Mouse (Mus musculus) hindbrain, embryonic 11.5 days (tissue): ENCODE data around the gene Cog2. TPM values are rescaled to one million over a fixed set of nuclear protein-coding genes. Genes with fewer than 3 reads are reported as not detected.

Experiments used
- ATAC-seq: fragments of 200-750 bp; cut with Nextera tagmentation; 2 replicates; pipeline ENCODE4 v1.8.0; 2017; ENCODE audit warnings: mild to moderate bottlenecking, moderate TSS enrichment, moderate library complexity; ENCODE audit not compliant: low FRiP score
- DNase-seq: peaks from one replicate; pipeline ENCODE4 v3.0.0-alpha.2; 2015; ENCODE audit warnings: low spot score
- H3K27ac ChIP-seq: fragments of 300-500 bp; sonication (generic); 2 replicates; pipeline ENCODE4 v1.5.1; 2014; ENCODE audit warnings: mild to moderate bottlenecking, low read depth, low read length
- H3K27me3 ChIP-seq: fragments of 300-500 bp; sonication (generic); 2 replicates; pipeline ENCODE4 v1.6.1; 2014; ENCODE audit warnings: mild to moderate bottlenecking, low read length, moderate library complexity, mixed read lengths; ENCODE audit not compliant: control insufficient read depth, insufficient read depth
- H3K36me3 ChIP-seq: fragments of 300-500 bp; sonication (generic); 2 replicates; pipeline ENCODE4 v1.6.1; 2014; ENCODE audit warnings: mild to moderate bottlenecking, low read length, moderate library complexity, mixed read lengths; ENCODE audit not compliant: control insufficient read depth, insufficient read depth
- H3K4me1 ChIP-seq: fragments of 300-500 bp; sonication (generic); replicated peaks from 2 replicates; pipeline ENCODE4 v1.6.1; 2014; ENCODE audit warnings: low read length, mixed read lengths; ENCODE audit not compliant: control insufficient read depth, insufficient read depth
- H3K4me2 ChIP-seq: fragments of 300-500 bp; sonication (generic); replicated peaks from 2 replicates; pipeline ENCODE4 v1.6.1; 2014; ENCODE audit warnings: mild to moderate bottlenecking, low read depth, low read length
- H3K4me3 ChIP-seq: fragments of 300-500 bp; sonication (generic); 2 replicates; pipeline ENCODE4 v1.5.1; 2014; ENCODE audit warnings: low read depth, low read length
- H3K9ac ChIP-seq: fragments of 300-500 bp; sonication (generic); 2 replicates; pipeline ENCODE4 v1.6.1; 2014; ENCODE audit warnings: low read depth, low read length
- H3K9me3 ChIP-seq: fragments of 300-500 bp; sonication (generic); 2 replicates; pipeline ENCODE4 v1.6.1; 2016; ENCODE audit warnings: low read length; ENCODE audit not compliant: control insufficient read depth
- WGBS: fragments of 180-500 bp; shearing (Covaris S2); extraction: QIAGEN DNeasy Blood & Tissue Kit; methylation state at CpG from one replicate; pipeline ENCODE4 v1.1.7; 2014; 5-methylcytosine and 5-hydroxymethylcytosine counted together
- polyA plus RNA-seq: library from polyadenylated mRNA; unstranded; fragments of >200 nt; fragmentation: Nextera tagmentation; extraction: Ambion mirVana; gene quantifications from 2 replicates; pipeline ENCODE4 v1.2.1, GENCODE M21; 2014

Cog2 gene
- polyA plus RNA-seq, 1 experiment from 2014 or later, result 35.8 TPM

- Histone ChIP-seq H3K27me3 (no peaks in the 10 kb centered on the region), H3K9ac (no peak overlapping the region), H3K4me1 (no peaks in the 10 kb centered on the region), H3K4me3 (no peak overlapping the region), H3K36me3 (no peaks in the 10 kb centered on the region), H3K9me3 (no peaks in the 10 kb centered on the region), H3K27ac (no peak overlapping the region), H3K4me2 (no peak overlapping the region)
- ATAC-seq, result no peak
- no peak for DNase-seq
These were observed 14.9 kb upstream of the Cog2 start for GRCm38 (mm10) chr8:124505626-124506025.

GRCm38 (mm10) chr8:124507572-124508320, 12.8 kb upstream of the Cog2 start:
- H3K4me3 ChIP-seq, result no peak overlapping the region
- DNase-seq, result no peak
- H3K4me1 ChIP-seq, result no peaks in the 10 kb centered on the region
- no peak overlapping the region for H3K4me2 ChIP-seq
- 80% methylated on average over 8 of the region's 8 CpGs for WGBS
- H3K27me3 ChIP-seq, result no peaks in the 10 kb centered on the region
- H3K9me3 ChIP-seq, result no peaks in the 10 kb centered on the region
- no peaks in the 10 kb centered on the region for H3K36me3 ChIP-seq
- H3K9ac ChIP-seq, result no peak overlapping the region
- no peak for ATAC-seq
- no peak overlapping the region for H3K27ac ChIP-seq

- no peaks in the 10 kb centered on the region for H3K27me3 ChIP-seq
- H3K27ac ChIP-seq, result no peak overlapping the region
- WGBS, result 68% methylated on average over 6 of the region's 6 CpGs
- H3K4me3 ChIP-seq, result no peak overlapping the region
- no peak for DNase-seq
- no peak for ATAC-seq
- H3K9ac ChIP-seq, result no peak overlapping the region
- no peaks in the 10 kb centered on the region for H3K9me3 ChIP-seq
- no peaks in the 10 kb centered on the region for H3K4me1 ChIP-seq
- H3K4me2 ChIP-seq, result no peak overlapping the region
- no peaks in the 10 kb centered on the region for H3K36me3 ChIP-seq
These were observed 12.3 kb upstream of the Cog2 start for GRCm38 (mm10) chr8:124508321-124508695.

GRCm38 (mm10) chr8:124509156-124509555, 11.4 kb upstream of the Cog2 start:
- ATAC-seq, result no peak
- H3K4me1 ChIP-seq, result no peaks in the 10 kb centered on the region
- no peak overlapping the region for H3K4me2 ChIP-seq
- H3K4me3 ChIP-seq, result no peak overlapping the region
- H3K36me3 ChIP-seq, result no peaks in the 10 kb centered on the region
- H3K27me3 ChIP-seq, result no peaks in the 10 kb centered on the region
- H3K9me3 ChIP-seq, result no peaks in the 10 kb centered on the region
- 79% methylated on average over 3 of the region's 3 CpGs for WGBS
- H3K27ac ChIP-seq, result no peak overlapping the region
- no peak overlapping the region for H3K9ac ChIP-seq
- DNase-seq, result no peak

- no peak for DNase-seq
- no peaks in the 10 kb centered on the region for H3K4me1 ChIP-seq
These were observed 4.5 kb upstream of the Cog2 start for GRCm38 (mm10) chr8:124516039-124516438.

GRCm38 (mm10) chr8:124516525-124516924, 4.0 kb upstream of the Cog2 start:
- Histone ChIP-seq H3K36me3 (no peaks in the 10 kb centered on the region), H3K9ac (no peak overlapping the region), H3K27me3 (no peaks in the 10 kb centered on the region), H3K4me3 (no peak overlapping the region), H3K9me3 (no peaks in the 10 kb centered on the region), H3K27ac (no peak overlapping the region), H3K4me2 (no peak overlapping the region), H3K4me1 (peaks cover 2% of the 10 kb centered on the region; the same call in 1 of the 2 replicates)
- no peak for ATAC-seq
- WGBS, result 73% methylated on average over 6 of the region's 6 CpGs
- DNase-seq, result no peak

More at GRCm38 (mm10) chr8:124516039-124516438, 4.5 kb upstream of the Cog2 start:
- no peak overlapping the region for H3K4me3 ChIP-seq
- no peaks in the 10 kb centered on the region for H3K36me3 ChIP-seq
- H3K9ac ChIP-seq, result no peak overlapping the region
- H3K4me2 ChIP-seq, result no peak overlapping the region
- ATAC-seq, result no peak
- H3K27ac ChIP-seq, result no peak overlapping the region
- no peaks in the 10 kb centered on the region for H3K27me3 ChIP-seq
- WGBS, result 73% methylated on average over 3 of the region's 3 CpGs
- H3K9me3 ChIP-seq, result no peaks in the 10 kb centered on the region

- Histone ChIP-seq H3K4me1 (peaks cover 2% of the 10 kb centered on the region; the same call in 1 of the 2 replicates), H3K4me3 (no peak overlapping the region), H3K9ac (no peak overlapping the region), H3K27ac (no peak overlapping the region), H3K9me3 (no peaks in the 10 kb centered on the region), H3K4me2 (no peak overlapping the region), H3K36me3 (no peaks in the 10 kb centered on the region), H3K27me3 (no peaks in the 10 kb centered on the region)
- ATAC-seq (no peak), DNase-seq (no peak)
- WGBS, result 65% methylated on average over 6 of the region's 6 CpGs
These were observed 3.4 kb upstream of the Cog2 start for GRCm38 (mm10) chr8:124517142-124517541.

GRCm38 (mm10) chr8:124521946-124522345, 1.4 kb downstream of the Cog2 start:
- Histone ChIP-seq H3K27me3 (no peaks in the 10 kb centered on the region), H3K4me3 (peak overlapping the region; percentile 91; the same call in 1 of the 2 replicates), H3K36me3 (no peaks in the 10 kb centered on the region), H3K27ac (no peak overlapping the region), H3K9ac (no peak overlapping the region), H3K9me3 (no peaks in the 10 kb centered on the region), H3K4me1 (peaks cover 2% of the 10 kb centered on the region; the same call in 1 of the 2 replicates), H3K4me2 (peak overlapping the region; percentile 80; the same call in 1 of the 2 replicates)
- WGBS, result 97% methylated on average over 6 of the region's 6 CpGs
- no peak for DNase-seq
- no peak for ATAC-seq

- H3K4me3 ChIP-seq, result no peak overlapping the region
- 94% methylated on average over 11 of the region's 11 CpGs for WGBS
- H3K27me3 ChIP-seq, result no peaks in the 10 kb centered on the region
- ATAC-seq (no peak), DNase-seq (no peak)
- H3K4me1 ChIP-seq, result peaks cover 2% of the 10 kb centered on the region; the same call in 1 of the 2 replicates
- H3K4me2 ChIP-seq, result no peak overlapping the region
- H3K27ac ChIP-seq, result no peak overlapping the region
- no peaks in the 10 kb centered on the region for H3K36me3 ChIP-seq
- no peak overlapping the region for H3K9ac ChIP-seq
- H3K9me3 ChIP-seq, result no peaks in the 10 kb centered on the region
These were observed 5.7 kb downstream of the Cog2 start for GRCm38 (mm10) chr8:124526261-124526660.
